Mouse (Mus musculus) liver, embryonic 14.5 days (tissue): ENCODE results near the gene Snta1.

Experiments used
- CTCF ChIP-seq: IDR thresholded peaks from 2 replicates; pipeline ENCODE4 v1.5.1; 2016; ENCODE audit warnings: antibody characterized with exemption, low read depth, control low read depth
- EP300 ChIP-seq: IDR thresholded peaks from 2 replicates; pipeline ENCODE4 v1.6.1; 2016; ENCODE audit warnings: antibody characterized with exemption, low read depth

DNA sequence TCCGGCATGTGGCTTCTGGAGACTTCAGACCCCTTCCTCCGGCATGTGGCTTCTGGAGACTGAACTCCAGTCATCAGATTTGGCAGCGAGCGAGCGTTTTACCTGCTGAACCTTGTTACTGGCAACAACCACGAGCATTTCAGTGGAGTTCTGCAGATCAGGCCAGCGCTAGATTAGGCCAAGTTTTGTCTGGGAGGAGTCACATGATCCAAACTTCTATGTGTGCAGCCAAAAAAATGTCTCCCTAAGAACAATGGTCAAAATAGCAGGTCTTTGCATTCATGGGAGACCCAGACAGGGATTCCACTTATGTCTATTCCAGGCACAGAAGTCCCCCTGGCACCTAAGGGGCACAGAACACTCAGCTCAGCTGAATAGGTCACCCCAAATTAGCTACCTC, 9.6 kb downstream of the Snta1 start:
- TF ChIP-seq EP300 (no peak), CTCF (no peak)
